Mouse (Mus musculus): Measurements from ENCODE around the gene Btbd35f14.
"Not testable (repeated sequence)": the region's sequence is repeated elsewhere in the genome, so short reads cannot be mapped to it uniquely, and the experiment has no call there.

Gene Btbd35f14

GRCm38 (mm10) chrX:33702249-33702648 lies at the start of gene Btbd35f14:
Gene Btbd35f14, minus strand, starts transcription at chrX:33702349.
- DNase-seq: not testable (repeated sequence)

GRCm38 (mm10) chrX:33656872-33657271 lies 45.3 kb downstream of the Btbd35f14 start, which contains the start of gene Btbd35f13:
Gene Btbd35f13, plus strand, starts transcription at chrX:33657172.
- DNase-seq: not testable (repeated sequence)
